Mouse (Mus musculus): ENCODE measurements at regions not wholly inside any gene's neighbourhood (a gene's known extent, or its start where the extent isn't known, plus 50 kb on each side); places are given as distances from the start of the nearest gene placed in this dataset.

DNA sequence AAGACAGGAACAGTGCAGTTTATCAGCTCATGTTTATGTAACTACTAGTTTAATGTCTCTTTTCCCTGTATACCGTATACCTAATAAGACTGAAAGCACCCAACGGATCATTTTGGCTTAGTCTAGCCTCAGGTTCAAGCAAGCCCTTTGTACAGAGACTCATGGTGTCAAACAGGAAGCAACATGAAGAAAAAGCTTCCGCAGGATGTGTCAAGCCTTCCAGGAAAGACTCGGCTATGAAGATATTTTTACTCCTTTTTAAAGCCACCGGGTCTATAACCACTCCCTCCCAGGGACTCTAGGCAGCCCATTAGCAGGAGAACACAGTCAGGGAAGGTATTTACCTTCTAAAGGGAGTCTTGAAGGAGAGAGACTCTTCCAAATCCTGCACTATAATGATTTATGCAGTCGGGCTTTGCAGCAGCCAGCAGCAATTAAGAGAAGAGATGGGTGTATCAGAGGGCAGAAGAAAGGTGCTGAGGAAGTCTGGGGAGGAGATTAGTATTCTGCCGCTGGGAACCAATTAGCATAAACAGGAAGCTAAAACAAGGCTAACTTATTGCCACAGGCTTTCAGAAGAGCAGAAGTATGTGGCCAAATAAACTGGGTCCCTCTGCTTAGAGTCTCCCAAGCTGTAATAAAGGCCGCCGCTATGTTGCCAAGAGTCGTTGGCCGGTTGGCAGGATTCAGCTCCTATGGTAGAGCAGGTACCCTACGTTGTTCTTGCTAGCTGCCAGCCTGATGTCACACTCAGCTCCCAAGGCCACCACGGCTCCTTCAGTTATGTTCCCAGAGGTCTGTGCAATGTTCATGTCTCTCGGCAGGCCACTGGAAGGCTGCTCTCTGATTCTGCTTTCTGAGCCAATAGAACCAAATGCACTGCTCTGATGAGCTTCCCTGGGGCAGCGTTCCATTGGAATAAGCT, 98.7 kb downstream of the Tsen15 start:
- TF ChIP-seq EP300 (IDR thresholded peaks at IDR 0.05; ENCODE audit: insufficient read depth, low read depth, low read length): no peak
- no peak overlapping the region for H3K27ac ChIP-seq (ENCODE audit: insufficient read depth, low read length)

DNA sequence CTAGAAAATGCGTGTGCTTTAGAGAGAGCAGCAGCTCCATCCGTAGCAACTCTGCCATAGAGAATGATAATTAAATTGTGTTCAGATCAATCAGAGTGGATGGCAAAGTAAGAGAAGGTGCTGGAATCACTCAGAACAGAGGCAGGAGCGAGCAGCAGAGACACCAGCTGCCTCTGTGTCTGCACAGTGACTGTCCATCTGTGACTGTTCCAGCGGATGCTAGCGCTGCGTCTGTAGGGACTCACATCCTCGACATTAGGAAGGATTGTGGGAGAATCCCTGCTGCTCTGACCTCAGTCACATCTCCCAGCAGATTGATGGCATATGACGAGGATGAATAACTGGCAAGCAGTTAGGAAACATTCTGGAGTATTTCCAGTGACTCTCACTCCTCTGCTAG, 99.8 kb downstream of the Tsen15 start:
- Histone ChIP-seq H3K4me3 (ENCODE audit: low read depth, low read length) (no peak overlapping the region), H3K27me3 (ENCODE audit: control insufficient read depth, insufficient read depth, low read length, poor library complexity, severe bottlenecking) (no peaks in the 10 kb centered on the region), H3K36me3 (ENCODE audit: control insufficient read depth, insufficient read depth, low read length, poor library complexity, severe bottlenecking) (no peaks in the 10 kb centered on the region), H3K9me3 (replicated peaks; ENCODE audit: control insufficient read depth, insufficient read depth, low read length, poor library complexity, severe bottlenecking) (no peaks in the 10 kb centered on the region), H3K4me1 (ENCODE audit: control insufficient read depth, insufficient read depth, low read length) (no peaks in the 10 kb centered on the region), H3K9ac (ENCODE audit: low read depth, poor library complexity, severe bottlenecking) (no peak overlapping the region), H3K27ac (ENCODE audit: insufficient read depth, low read length) (no peak overlapping the region)
- no peak for TF ChIP-seq EP300 (IDR thresholded peaks at IDR 0.05; ENCODE audit: insufficient read depth, low read depth, low read length)
- no peak for TF ChIP-seq POLR2A (IDR thresholded peaks at IDR 0.05; ENCODE audit: insufficient read depth, low read length)
- TF ChIP-seq CTCF (IDR thresholded peaks at IDR 0.05; ENCODE audit: low read depth, low read length): no peak

More for the DNA sequence above, 98.7 kb downstream of the Tsen15 start:
- Histone ChIP-seq H3K9me3 (replicated peaks; ENCODE audit: control insufficient read depth, insufficient read depth, low read length, poor library complexity, severe bottlenecking) (no peaks in the 10 kb centered on the region), H3K36me3 (ENCODE audit: control insufficient read depth, insufficient read depth, low read length, poor library complexity, severe bottlenecking) (no peaks in the 10 kb centered on the region), H3K27me3 (ENCODE audit: control insufficient read depth, insufficient read depth, low read length, poor library complexity, severe bottlenecking) (no peaks in the 10 kb centered on the region), H3K4me3 (ENCODE audit: low read depth, low read length) (no peak overlapping the region), H3K4me1 (ENCODE audit: control insufficient read depth, insufficient read depth, low read length) (no peaks in the 10 kb centered on the region), H3K9ac (ENCODE audit: low read depth, poor library complexity, severe bottlenecking) (no peak overlapping the region)

- Histone ChIP-seq H3K9me3 (replicated peaks; ENCODE audit: control insufficient read depth, insufficient read depth, low read length, poor library complexity, severe bottlenecking) (no peaks in the 10 kb centered on the region), H3K27me3 (ENCODE audit: control insufficient read depth, insufficient read depth, low read length, poor library complexity, severe bottlenecking) (no peaks in the 10 kb centered on the region), H3K27ac (ENCODE audit: insufficient read depth, low read length) (no peak overlapping the region), H3K4me3 (ENCODE audit: low read depth, low read length) (no peak overlapping the region), H3K4me1 (ENCODE audit: control insufficient read depth, insufficient read depth, low read length) (no peaks in the 10 kb centered on the region), H3K36me3 (ENCODE audit: control insufficient read depth, insufficient read depth, low read length, poor library complexity, severe bottlenecking) (no peaks in the 10 kb centered on the region), H3K9ac (ENCODE audit: low read depth, poor library complexity, severe bottlenecking) (no peak overlapping the region)
- TF ChIP-seq CTCF (IDR thresholded peaks at IDR 0.05; ENCODE audit: low read depth, low read length): no peak
- no peak for TF ChIP-seq POLR2A (IDR thresholded peaks at IDR 0.05; ENCODE audit: insufficient read depth, low read length)
- TF ChIP-seq EP300 (IDR thresholded peaks at IDR 0.05; ENCODE audit: insufficient read depth, low read depth, low read length): no peak
Measured at GRCm38 (mm10) chr1:152282106-152282505, 104.4 kb downstream of the Tsen15 start.

DNA sequence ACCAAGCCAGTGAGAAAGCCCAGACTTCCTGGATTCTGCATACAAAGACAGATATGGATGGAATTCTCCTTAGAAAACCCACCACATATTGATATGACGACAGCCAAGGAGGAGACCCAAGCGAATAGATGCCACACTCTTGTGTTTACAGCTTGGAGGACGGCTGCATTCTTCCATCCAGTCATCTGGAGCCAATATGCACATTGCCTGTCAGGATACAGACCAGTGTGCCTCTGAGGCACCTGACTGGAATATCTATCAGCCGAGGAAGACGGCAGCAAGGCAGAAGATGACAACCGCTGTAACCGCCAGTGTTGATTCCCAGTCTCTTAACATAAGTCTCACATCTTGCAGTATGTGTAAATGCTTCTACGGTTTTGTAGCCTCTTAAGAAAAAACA, 105.3 kb downstream of the Tsen15 start:
- no peak overlapping the region for H3K4me3 ChIP-seq (ENCODE audit: low read depth, low read length)
- H3K9me3 ChIP-seq (replicated peaks; ENCODE audit: control insufficient read depth, insufficient read depth, low read length, poor library complexity, severe bottlenecking): no peaks in the 10 kb centered on the region
- H3K9ac ChIP-seq (ENCODE audit: low read depth, poor library complexity, severe bottlenecking): no peak overlapping the region
- no peaks in the 10 kb centered on the region for H3K36me3 ChIP-seq (ENCODE audit: control insufficient read depth, insufficient read depth, low read length, poor library complexity, severe bottlenecking)
- no peaks in the 10 kb centered on the region for H3K4me1 ChIP-seq (ENCODE audit: control insufficient read depth, insufficient read depth, low read length)
- H3K27me3 ChIP-seq (ENCODE audit: control insufficient read depth, insufficient read depth, low read length, poor library complexity, severe bottlenecking): no peaks in the 10 kb centered on the region
- TF ChIP-seq POLR2A (IDR thresholded peaks at IDR 0.05; ENCODE audit: insufficient read depth, low read length) (no peak), EP300 (IDR thresholded peaks at IDR 0.05; ENCODE audit: insufficient read depth, low read depth, low read length) (no peak), CTCF (IDR thresholded peaks at IDR 0.05; ENCODE audit: low read depth, low read length) (no peak)
- H3K27ac ChIP-seq (ENCODE audit: insufficient read depth, low read length): no peak overlapping the region

- no peaks in the 10 kb centered on the region for H3K9me3 ChIP-seq (replicated peaks; ENCODE audit: control insufficient read depth, insufficient read depth, low read length, poor library complexity, severe bottlenecking)
- H3K36me3 ChIP-seq (ENCODE audit: control insufficient read depth, insufficient read depth, low read length, poor library complexity, severe bottlenecking): no peaks in the 10 kb centered on the region
- no peaks in the 10 kb centered on the region for H3K4me1 ChIP-seq (ENCODE audit: control insufficient read depth, insufficient read depth, low read length)
- no peak overlapping the region for H3K4me3 ChIP-seq (ENCODE audit: low read depth, low read length)
- no peak overlapping the region for H3K27ac ChIP-seq (ENCODE audit: insufficient read depth, low read length)
- TF ChIP-seq EP300 (IDR thresholded peaks at IDR 0.05; ENCODE audit: insufficient read depth, low read depth, low read length): no peak
- TF ChIP-seq CTCF (IDR thresholded peaks at IDR 0.05; ENCODE audit: low read depth, low read length): peak; percentile 41
- H3K9ac ChIP-seq (ENCODE audit: low read depth, poor library complexity, severe bottlenecking): no peak overlapping the region
- no peaks in the 10 kb centered on the region for H3K27me3 ChIP-seq (ENCODE audit: control insufficient read depth, insufficient read depth, low read length, poor library complexity, severe bottlenecking)
Measured at GRCm38 (mm10) chr1:152280014-152280413, 106.5 kb downstream of the Tsen15 start.

DNA sequence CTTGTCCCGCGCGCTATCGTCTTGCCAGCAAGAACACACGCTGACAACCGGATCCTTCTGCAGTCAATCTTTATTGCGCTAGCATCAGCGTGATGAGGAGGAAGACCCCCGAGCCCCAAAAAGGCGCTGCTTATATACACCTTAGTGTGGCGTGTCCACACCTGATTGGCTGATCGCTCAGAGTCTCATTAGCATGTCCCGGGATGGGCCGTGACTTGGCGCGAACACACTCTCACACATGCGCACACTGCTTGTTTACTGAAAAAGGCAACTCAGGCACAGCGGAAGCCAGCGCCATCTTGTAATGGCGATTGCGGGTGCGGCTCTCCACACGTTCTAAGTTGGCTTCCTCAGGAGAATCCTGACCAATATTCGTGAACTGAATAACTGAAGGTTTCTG, 111.5 kb downstream of the Tsen15 start:
- Histone ChIP-seq H3K27ac (ENCODE audit: insufficient read depth, low read length) (no peak overlapping the region), H3K27me3 (ENCODE audit: control insufficient read depth, insufficient read depth, low read length, poor library complexity, severe bottlenecking) (no peaks in the 10 kb centered on the region), H3K9ac (ENCODE audit: low read depth, poor library complexity, severe bottlenecking) (no peak overlapping the region), H3K4me3 (ENCODE audit: low read depth, low read length) (no peak overlapping the region), H3K36me3 (ENCODE audit: control insufficient read depth, insufficient read depth, low read length, poor library complexity, severe bottlenecking) (no peaks in the 10 kb centered on the region), H3K9me3 (replicated peaks; ENCODE audit: control insufficient read depth, insufficient read depth, low read length, poor library complexity, severe bottlenecking) (no peaks in the 10 kb centered on the region), H3K4me1 (ENCODE audit: control insufficient read depth, insufficient read depth, low read length) (no peaks in the 10 kb centered on the region)
- no peak for TF ChIP-seq EP300 (IDR thresholded peaks at IDR 0.05; ENCODE audit: insufficient read depth, low read depth, low read length)
- TF ChIP-seq POLR2A (IDR thresholded peaks at IDR 0.05; ENCODE audit: insufficient read depth, low read length): no peak
- no peak for TF ChIP-seq CTCF (IDR thresholded peaks at IDR 0.05; ENCODE audit: low read depth, low read length)

All from ES-Bruce4 (cell line).